Mouse (Mus musculus): ENCODE results near the gene Rnf26. TPM values are rescaled to one million over a fixed set of nuclear protein-coding genes. Genes with fewer than 3 reads are reported as not detected.

Rnf26 gene
- polyA plus RNA-seq, 1 experiment, result 11.1 TPM

GRCm38 (mm10) chr9:44067241-44067959 lies 45.9 kb downstream of the Rnf26 start:
- H3K36me3 ChIP-seq (ENCODE audit: control insufficient read depth), result no peaks in the 10 kb centered on the region
- peak overlapping the region; percentile 62 for H3K4me3 ChIP-seq (replicated peaks)
- H3K9me3 ChIP-seq (ENCODE audit: control insufficient read depth, low read length), result no peaks in the 10 kb centered on the region
- H3K27me3 ChIP-seq (ENCODE audit: control insufficient read depth), result peaks cover 16% of the 10 kb centered on the region
- H3K4me1 ChIP-seq (ENCODE audit: control insufficient read depth), result peaks cover 14% of the 10 kb centered on the region
- TF ChIP-seq GATA1 (IDR thresholded peaks at IDR 0.05; ENCODE audit: low read length) (no peak), TAL1 (IDR thresholded peaks at IDR 0.05; ENCODE audit: low read length) (no peak)

GRCm38 (mm10) chr9:44066785-44067225 lies 46.5 kb downstream of the Rnf26 start, which contains the start of gene Usp2:
Gene Usp2, plus strand, starts transcription at chr9:44067021.
- Histone ChIP-seq H3K9me3 (ENCODE audit: control insufficient read depth, low read length) (no peaks in the 10 kb centered on the region), H3K27me3 (ENCODE audit: control insufficient read depth) (peaks cover 13% of the 10 kb centered on the region), H3K4me1 (ENCODE audit: control insufficient read depth) (peaks cover 14% of the 10 kb centered on the region), H3K36me3 (ENCODE audit: control insufficient read depth) (no peaks in the 10 kb centered on the region), H3K4me3 (replicated peaks) (peak within 1 kb of the TSS; percentile 62)
- TF ChIP-seq GATA1 (IDR thresholded peaks at IDR 0.05; ENCODE audit: low read length) (no peak), TAL1 (IDR thresholded peaks at IDR 0.05; ENCODE audit: low read length) (no peak)

GRCm38 (mm10) chr9:44065177-44065576 lies 48.1 kb downstream of the Rnf26 start:
- no peak overlapping the region for H3K4me3 ChIP-seq (replicated peaks)
- peaks cover 3% of the 10 kb centered on the region for H3K27me3 ChIP-seq (ENCODE audit: control insufficient read depth)
- TF ChIP-seq TAL1 (IDR thresholded peaks at IDR 0.05; ENCODE audit: low read length) (no peak), GATA1 (IDR thresholded peaks at IDR 0.05; ENCODE audit: low read length) (no peak)
- H3K36me3 ChIP-seq (ENCODE audit: control insufficient read depth), result no peaks in the 10 kb centered on the region
- peaks cover 14% of the 10 kb centered on the region for H3K4me1 ChIP-seq (ENCODE audit: control insufficient read depth)
- no peaks in the 10 kb centered on the region for H3K9me3 ChIP-seq (ENCODE audit: control insufficient read depth, low read length)

GRCm38 (mm10) chr9:44058606-44059005 lies 54.7 kb downstream of the Rnf26 start:
- no peak for TF ChIP-seq GATA1 (IDR thresholded peaks at IDR 0.05; ENCODE audit: low read length)
- Histone ChIP-seq H3K4me3 (replicated peaks) (no peak overlapping the region), H3K9me3 (ENCODE audit: control insufficient read depth, low read length) (no peaks in the 10 kb centered on the region), H3K4me1 (ENCODE audit: control insufficient read depth) (no peaks in the 10 kb centered on the region), H3K36me3 (ENCODE audit: control insufficient read depth) (no peaks in the 10 kb centered on the region), H3K27me3 (ENCODE audit: control insufficient read depth) (peaks cover 6% of the 10 kb centered on the region)

GRCm38 (mm10) chr9:44053936-44054335 lies 59.4 kb downstream of the Rnf26 start:
- Histone ChIP-seq H3K36me3 (ENCODE audit: control insufficient read depth) (no peaks in the 10 kb centered on the region), H3K27me3 (ENCODE audit: control insufficient read depth) (peaks cover 4% of the 10 kb centered on the region), H3K9me3 (ENCODE audit: control insufficient read depth, low read length) (no peaks in the 10 kb centered on the region), H3K4me3 (replicated peaks) (no peak overlapping the region), H3K4me1 (ENCODE audit: control insufficient read depth) (no peaks in the 10 kb centered on the region)
- TF ChIP-seq TAL1 (IDR thresholded peaks at IDR 0.05; ENCODE audit: low read length), result no peak
- no peak for TF ChIP-seq GATA1 (IDR thresholded peaks at IDR 0.05; ENCODE audit: low read length)

GRCm38 (mm10) chr9:44052855-44053254 lies 60.5 kb downstream of the Rnf26 start:
- H3K27me3 ChIP-seq (ENCODE audit: control insufficient read depth), result peaks cover 2% of the 10 kb centered on the region; the same call in 1 of the 2 replicates
- no peak overlapping the region for H3K4me3 ChIP-seq (replicated peaks)
- no peaks in the 10 kb centered on the region for H3K4me1 ChIP-seq (ENCODE audit: control insufficient read depth)
- TF ChIP-seq TAL1 (IDR thresholded peaks at IDR 0.05; ENCODE audit: low read length) (no peak), GATA1 (IDR thresholded peaks at IDR 0.05; ENCODE audit: low read length) (no peak)
- no peaks in the 10 kb centered on the region for H3K36me3 ChIP-seq (ENCODE audit: control insufficient read depth)
- no peaks in the 10 kb centered on the region for H3K9me3 ChIP-seq (ENCODE audit: control insufficient read depth, low read length)

- TF ChIP-seq TAL1 (IDR thresholded peaks at IDR 0.05; ENCODE audit: low read length) (no peak), GATA1 (IDR thresholded peaks at IDR 0.05; ENCODE audit: low read length) (no peak)
- H3K27me3 ChIP-seq (ENCODE audit: control insufficient read depth), result peaks cover 30% of the 10 kb centered on the region
These were observed 63.7 kb downstream of the Rnf26 start for GRCm38 (mm10) chr9:44049381-44050165.

GRCm38 (mm10) chr9:44048541-44049380 lies 64.6 kb downstream of the Rnf26 start:
- Histone ChIP-seq H3K4me3 (replicated peaks) (no peak overlapping the region), H3K27me3 (ENCODE audit: control insufficient read depth) (peaks cover 38% of the 10 kb centered on the region), H3K9me3 (ENCODE audit: control insufficient read depth, low read length) (no peaks in the 10 kb centered on the region), H3K4me1 (ENCODE audit: control insufficient read depth) (no peaks in the 10 kb centered on the region), H3K36me3 (ENCODE audit: control insufficient read depth) (no peaks in the 10 kb centered on the region)
- no peak for TF ChIP-seq GATA1 (IDR thresholded peaks at IDR 0.05; ENCODE audit: low read length)
- no peak for TF ChIP-seq TAL1 (IDR thresholded peaks at IDR 0.05; ENCODE audit: low read length)

More at GRCm38 (mm10) chr9:44049381-44050165, 63.7 kb downstream of the Rnf26 start:
- Histone ChIP-seq H3K36me3 (ENCODE audit: control insufficient read depth) (no peaks in the 10 kb centered on the region), H3K4me1 (ENCODE audit: control insufficient read depth) (no peaks in the 10 kb centered on the region), H3K4me3 (replicated peaks) (no peak overlapping the region), H3K9me3 (ENCODE audit: control insufficient read depth, low read length) (no peaks in the 10 kb centered on the region)
